Mouse (Mus musculus) kidney, embryonic 14.5 days (tissue): ENCODE results near the gene Arpc2. TPM values are rescaled to one million over a fixed set of nuclear protein-coding genes. Genes with fewer than 3 reads are reported as not detected.

Experiments
- ATAC-seq: fragments of 200-750 bp; cut with Nextera tagmentation; 2 replicates; pipeline ENCODE4 v1.8.0; 2017; ENCODE audit warnings: moderate number of reproducible peaks, mild to moderate bottlenecking, moderate TSS enrichment, moderate library complexity; ENCODE audit not compliant: low FRiP score, low TSS enrichment
- H3K27ac ChIP-seq: fragments of 300-500 bp; sonication (generic); 2 replicates; pipeline ENCODE4 v1.5.1; 2014; ENCODE audit warnings: low read depth, mild to moderate bottlenecking, low read length, moderate library complexity, mixed read lengths
- H3K27me3 ChIP-seq: fragments of 300-500 bp; sonication (generic); 2 replicates; pipeline ENCODE4 v1.6.1; 2014; ENCODE audit warnings: mild to moderate bottlenecking, low read length; ENCODE audit not compliant: control insufficient read depth, insufficient read depth
- H3K36me3 ChIP-seq: fragments of 300-500 bp; sonication (generic); 2 replicates; pipeline ENCODE4 v1.6.1; 2014; ENCODE audit warnings: low read length, mixed read lengths; ENCODE audit not compliant: control insufficient read depth, insufficient read depth
- H3K4me1 ChIP-seq: fragments of 300-500 bp; sonication (generic); 2 replicates; pipeline ENCODE4 v1.6.1; 2014; ENCODE audit warnings: low read length, mixed read lengths; ENCODE audit not compliant: control insufficient read depth, insufficient read depth
- H3K4me2 ChIP-seq: fragments of 300-500 bp; sonication (generic); replicated peaks from 2 replicates; pipeline ENCODE4 v1.6.1; 2014; ENCODE audit warnings: low read depth, mild to moderate bottlenecking, low read length
- H3K4me3 ChIP-seq: fragments of 300-500 bp; sonication (generic); 2 replicates; pipeline ENCODE4 v1.5.1; 2014; ENCODE audit warnings: mild to moderate bottlenecking, low read length
- H3K9ac ChIP-seq: fragments of 300-500 bp; sonication (generic); 2 replicates; pipeline ENCODE4 v1.6.1; 2014; ENCODE audit warnings: low read depth, mild to moderate bottlenecking, low read length, moderate library complexity
- H3K9me3 ChIP-seq: fragments of 300-500 bp; sonication (generic); 2 replicates; pipeline ENCODE4 v1.6.1; 2016; ENCODE audit warnings: low read length; ENCODE audit not compliant: control insufficient read depth
- WGBS: fragments of 180-500 bp; shearing (Covaris S2); extraction: QIAGEN DNeasy Blood & Tissue Kit; methylation state at CpG from one replicate; pipeline ENCODE4 v1.1.7; 2014; 5-methylcytosine and 5-hydroxymethylcytosine counted together
- microRNA counts: library from miRNA; unstranded; fragments of <30 nt; microRNA quantifications from one replicate; lab custom pipeline; 2017
- microRNA-seq: library from miRNA; unstranded; fragments of <30 nt; microRNA quantifications from one replicate; pipeline ENCODE4, GENCODE M21; 2016
- polyA plus RNA-seq: library from polyadenylated mRNA; unstranded; fragments of >200 nt; fragmentation: Nextera tagmentation; extraction: Ambion mirVana; gene quantifications from 2 replicates; pipeline ENCODE4 v1.2.1, GENCODE M21; 2014

Arpc2 gene
- polyA plus RNA-seq, 1 experiment from 2014 or later: 378 TPM

- Histone ChIP-seq H3K27ac (no peak overlapping the region), H3K27me3 (no peaks in the 10 kb centered on the region), H3K9ac (no peak overlapping the region), H3K4me2 (no peak overlapping the region), H3K9me3 (no peaks in the 10 kb centered on the region), H3K4me1 (peaks cover 6% of the 10 kb centered on the region), H3K4me3 (no peak overlapping the region), H3K36me3 (no peaks in the 10 kb centered on the region)
- 95% methylated on average over 1 of the region's 1 CpGs for WGBS
- no peak for ATAC-seq
Observed at GRCm38 (mm10) chr1:74307146-74307545, 71.3 kb downstream of the Arpc2 start.

DNA sequence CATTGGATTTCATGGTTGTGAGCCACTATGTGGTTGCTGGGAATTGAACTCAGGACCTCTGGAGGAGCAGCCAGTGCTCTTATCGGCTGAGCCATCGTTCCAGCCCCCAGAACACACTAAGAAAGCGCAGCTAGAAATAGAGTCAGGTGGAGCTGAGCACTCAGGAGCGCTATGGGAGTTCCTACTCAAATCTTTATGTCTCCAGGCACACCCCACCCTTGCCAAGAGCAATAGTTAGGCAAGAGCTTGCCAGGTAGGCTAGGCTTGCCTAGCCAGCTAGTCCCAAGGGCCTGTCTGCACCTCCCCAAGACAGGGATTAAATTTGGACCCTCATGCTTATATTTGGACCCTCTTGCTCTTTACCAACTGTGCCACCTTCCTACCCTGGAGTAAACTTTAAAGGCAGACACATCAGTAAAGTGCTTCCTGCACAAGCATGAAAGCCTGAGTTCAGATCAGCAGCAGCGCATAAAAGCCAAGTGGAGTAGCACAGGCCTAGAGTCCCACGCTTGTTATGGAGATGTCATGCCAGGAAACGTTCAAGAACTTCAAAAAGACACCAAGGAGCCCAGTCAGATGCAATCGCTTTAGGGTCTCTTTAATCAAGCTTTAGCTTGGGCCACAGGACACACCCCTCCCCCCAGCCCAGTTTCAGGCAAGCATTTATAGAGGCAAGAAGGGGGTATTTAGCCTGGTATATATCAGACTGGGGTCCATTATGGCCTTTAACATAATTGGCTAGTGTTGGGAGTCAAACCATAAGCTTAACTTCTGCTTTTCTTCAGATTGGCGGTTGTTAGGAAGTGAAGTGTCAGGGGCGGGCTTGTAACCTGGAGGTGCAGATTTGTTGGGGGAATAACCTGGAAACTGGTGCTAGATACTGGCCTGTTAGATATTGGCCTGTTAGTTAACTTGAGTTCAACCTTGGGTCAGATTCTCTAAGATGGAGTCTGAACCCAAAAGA is 72.4 kb downstream of the Arpc2 start:
- no peak overlapping the region for H3K9ac ChIP-seq
- no peaks in the 10 kb centered on the region for H3K9me3 ChIP-seq
- H3K4me2 ChIP-seq: no peak overlapping the region
- no peaks in the 10 kb centered on the region for H3K27me3 ChIP-seq
- H3K4me1 ChIP-seq: no peaks in the 10 kb centered on the region
- ATAC-seq: no peak
- no peak overlapping the region for H3K4me3 ChIP-seq
- H3K27ac ChIP-seq: no peak overlapping the region
- WGBS: 65% methylated on average over 10 of the region's 10 CpGs
- H3K36me3 ChIP-seq: no peaks in the 10 kb centered on the region

- H3K27me3 ChIP-seq: no peaks in the 10 kb centered on the region
- H3K36me3 ChIP-seq: no peaks in the 10 kb centered on the region
- H3K4me1 ChIP-seq: no peaks in the 10 kb centered on the region
- no peak overlapping the region for H3K4me3 ChIP-seq
- no peaks in the 10 kb centered on the region for H3K9me3 ChIP-seq
- H3K4me2 ChIP-seq: no peak overlapping the region
- H3K27ac ChIP-seq: no peak overlapping the region
- H3K9ac ChIP-seq: no peak overlapping the region
- WGBS: 24% methylated on average over 3 of the region's 3 CpGs
- ATAC-seq: no peak
Observed at GRCm38 (mm10) chr1:74309767-74310166, 73.9 kb downstream of the Arpc2 start.

GRCm38 (mm10) chr1:74313049-74313692 is 77.3 kb downstream of the Arpc2 start:
- no peaks in the 10 kb centered on the region for H3K27me3 ChIP-seq
- no peaks in the 10 kb centered on the region for H3K36me3 ChIP-seq
- no peaks in the 10 kb centered on the region for H3K4me1 ChIP-seq
- H3K4me3 ChIP-seq: no peak overlapping the region
- peak; percentile 56 for ATAC-seq
- WGBS: 4% methylated on average over 3 of the region's 3 CpGs
- no peak overlapping the region for H3K9ac ChIP-seq
- no peak overlapping the region for H3K27ac ChIP-seq
- no peak overlapping the region for H3K4me2 ChIP-seq
- no peaks in the 10 kb centered on the region for H3K9me3 ChIP-seq

- no peak overlapping the region for H3K27ac ChIP-seq
- ATAC-seq: no peak
- 90% methylated on average over 3 of the region's 3 CpGs for WGBS
- no peak overlapping the region for H3K9ac ChIP-seq
- H3K9me3 ChIP-seq: no peaks in the 10 kb centered on the region
- no peaks in the 10 kb centered on the region for H3K36me3 ChIP-seq
- no peaks in the 10 kb centered on the region for H3K4me1 ChIP-seq
- H3K27me3 ChIP-seq: no peaks in the 10 kb centered on the region
- H3K4me2 ChIP-seq: no peak overlapping the region
- H3K4me3 ChIP-seq: no peak overlapping the region
Observed at GRCm38 (mm10) chr1:74314796-74315195, 78.9 kb downstream of the Arpc2 start.

- H3K4me2 ChIP-seq: no peak overlapping the region
- H3K36me3 ChIP-seq: no peaks in the 10 kb centered on the region
- H3K4me1 ChIP-seq: no peaks in the 10 kb centered on the region
- no peak overlapping the region for H3K9ac ChIP-seq
- no peak for ATAC-seq
- no peaks in the 10 kb centered on the region for H3K27me3 ChIP-seq
- H3K27ac ChIP-seq: no peak overlapping the region
- H3K4me3 ChIP-seq: no peak overlapping the region
- no peaks in the 10 kb centered on the region for H3K9me3 ChIP-seq
- WGBS: 79% methylated on average over 4 of the region's 4 CpGs
Observed at GRCm38 (mm10) chr1:74316114-74316827, 80.4 kb downstream of the Arpc2 start.

MicroRNAs within 50 kb of the gene (microRNA counts, 519-probe panel; counts per million panel counts)
- microRNA mmu-miR-1928 (lab: Ali Mortazavi, UCI): not detected

Small RNA genes lying within 50 kb of the gene (microRNA-seq; reads per million reads assigned to microRNA genes)
- gene Mir1928: not detected

Other genes with a start within 250 kb of the Arpc2 start
- gene Tns1, start 111.6 kb upstream of the Arpc2 start, polyA plus RNA-seq: 40.1 and 59.2 TPM in 2 replicates
- gene Rufy4, start 110.5 kb upstream of the Arpc2 start, polyA plus RNA-seq: not detected in 2 replicates
- 0.10 TPM in 1 of 2 replicates, not detected in the other for gene Cxcr2, start 82.1 kb upstream of the Arpc2 start, polyA plus RNA-seq
- gene Cxcr1, start 41.5 kb upstream of the Arpc2 start, polyA plus RNA-seq: not detected in 2 replicates
- 2.5 and 3.2 TPM in 2 replicates for gene Gpbar1, start 42.5 kb downstream of the Arpc2 start, polyA plus RNA-seq
- 249 and 258 TPM in 2 replicates for gene Aamp, start 48.7 kb downstream of the Arpc2 start, polyA plus RNA-seq
- 126 and 154 TPM in 2 replicates for gene Pnkd, start 48.8 kb downstream of the Arpc2 start, polyA plus RNA-seq
- 16.3 and 18.1 TPM in 2 replicates for gene Tmbim1, start 69.5 kb downstream of the Arpc2 start, polyA plus RNA-seq
- gene Catip, start 126.0 kb downstream of the Arpc2 start, polyA plus RNA-seq: 0.44 and 0.79 TPM in 2 replicates
- 2.0 and 5.2 TPM in 2 replicates for gene Slc11a1, start 139.1 kb downstream of the Arpc2 start, polyA plus RNA-seq
- 66.7 and 86.0 TPM in 2 replicates for gene Ctdsp1, start 155.4 kb downstream of the Arpc2 start, polyA plus RNA-seq
- 2.8 and 6.7 TPM in 2 replicates for gene Vil1, start 173.3 kb downstream of the Arpc2 start, polyA plus RNA-seq